Mouse (Mus musculus) liver, embryonic 12.5 days (tissue): Measurements from ENCODE around the gene Pkn1. TPM values are rescaled to one million over a fixed set of nuclear protein-coding genes. Genes with fewer than 3 reads are reported as not detected.

Experiments
- ATAC-seq: fragments of 200-750 bp; cut with Nextera tagmentation; 2 replicates; pipeline ENCODE4 v1.8.0; 2017; ENCODE audit warnings: moderate number of reproducible peaks, mild to moderate bottlenecking, moderate library complexity
- H3K27ac ChIP-seq: fragments of 300-500 bp; sonication (generic); 2 replicates; pipeline ENCODE4 v1.5.1; 2016; ENCODE audit warnings: mild to moderate bottlenecking
- H3K27me3 ChIP-seq: fragments of 300-500 bp; sonication (generic); replicated peaks from 2 replicates; pipeline ENCODE4 v1.6.1; 2016; ENCODE audit warnings: mild to moderate bottlenecking, moderate library complexity
- H3K36me3 ChIP-seq: fragments of 300-500 bp; sonication (generic); 2 replicates; pipeline ENCODE4 v1.6.1; 2016; ENCODE audit warnings: mild to moderate bottlenecking, moderate library complexity
- H3K4me1 ChIP-seq: fragments of 300-500 bp; sonication (generic); 2 replicates; pipeline ENCODE4 v1.6.1; 2016
- H3K4me2 ChIP-seq: fragments of 300-500 bp; sonication (generic); 2 replicates; pipeline ENCODE4 v1.6.1; 2016; ENCODE audit warnings: mild to moderate bottlenecking, moderate library complexity
- H3K4me3 ChIP-seq: fragments of 300-500 bp; sonication (generic); 2 replicates; pipeline ENCODE4 v1.5.1; 2016; ENCODE audit warnings: mild to moderate bottlenecking, moderate library complexity
- H3K9ac ChIP-seq: fragments of 300-500 bp; sonication (generic); 2 replicates; pipeline ENCODE4 v1.6.1; 2016; ENCODE audit warnings: mild to moderate bottlenecking, moderate library complexity
- H3K9me3 ChIP-seq: fragments of 300-500 bp; sonication (generic); replicated peaks from 2 replicates; pipeline ENCODE4 v1.6.1; 2016; ENCODE audit warnings: mild to moderate bottlenecking, moderate library complexity
- WGBS: fragments of 180-500 bp; shearing (Covaris S2); methylation state at CpG from one replicate; pipeline ENCODE4 v1.1.7; 2016; ENCODE audit not compliant: insufficient replicate concordance; 5-methylcytosine and 5-hydroxymethylcytosine counted together
- polyA plus RNA-seq: library from polyadenylated mRNA; unstranded; fragments of >200 nt; fragmentation: Nextera tagmentation; extraction: Ambion mirVana; gene quantifications from 2 replicates; pipeline ENCODE4 v1.2.1, GENCODE M21; 2016

Gene Pkn1
- polyA plus RNA-seq, 1 experiment from 2014 or later = 19.5 TPM

GRCm38 (mm10) chr8:83638856-83639255, 60.1 kb downstream of the Pkn1 start:
- ATAC-seq = no peak
- Histone ChIP-seq H3K4me1 (no peaks in the 10 kb centered on the region), H3K4me3 (no peak overlapping the region), H3K4me2 (no peak overlapping the region), H3K9ac (no peak overlapping the region), H3K36me3 (no peaks in the 10 kb centered on the region), H3K27ac (no peak overlapping the region), H3K9me3 (0 out of 2 replicates have a peak, but pooled peaks cover 4% of the 10 kb centered on the region), H3K27me3 (peaks cover 26% of the 10 kb centered on the region)
- WGBS = 57% methylated on average over 4 of the region's 4 CpGs

- Histone ChIP-seq H3K9ac (no peak overlapping the region), H3K36me3 (no peaks in the 10 kb centered on the region), H3K4me3 (no peak overlapping the region), H3K27me3 (no peaks in the 10 kb centered on the region), H3K4me2 (peak overlapping the region; percentile 22; the same call in 1 of the 2 replicates), H3K4me1 (peaks cover 16% of the 10 kb centered on the region), H3K27ac (peak overlapping the region; percentile 13), H3K9me3 (0 out of 2 replicates have a peak, but pooled peaks cover 4% of the 10 kb centered on the region)
- peak; percentile 88 for ATAC-seq
- WGBS = 58% methylated on average over 7 of the region's 7 CpGs
These were observed 66.8 kb downstream of the Pkn1 start for GRCm38 (mm10) chr8:83632083-83632707.

- peak; percentile 83 for ATAC-seq
- Histone ChIP-seq H3K4me1 (peaks cover 55% of the 10 kb centered on the region), H3K4me2 (peak overlapping the region; percentile 27), H3K27ac (peak overlapping the region; percentile 57), H3K4me3 (no peak overlapping the region), H3K9ac (no peak overlapping the region), H3K36me3 (no peaks in the 10 kb centered on the region), H3K27me3 (no peaks in the 10 kb centered on the region), H3K9me3 (no peaks in the 10 kb centered on the region)
- WGBS = 58% methylated on average over 6 of the region's 6 CpGs
These were observed 73.2 kb downstream of the Pkn1 start for GRCm38 (mm10) chr8:83625676-83626299.

- H3K27me3 ChIP-seq = no peaks in the 10 kb centered on the region
- H3K36me3 ChIP-seq = no peaks in the 10 kb centered on the region
- peaks cover 55% of the 10 kb centered on the region for H3K4me1 ChIP-seq
- no peak overlapping the region for H3K4me2 ChIP-seq
- H3K27ac ChIP-seq = 0 out of 2 replicates have a peak overlapping the region, but pooled peaks have one; percentile 53
- no peak overlapping the region for H3K4me3 ChIP-seq
- H3K9ac ChIP-seq = no peak overlapping the region
- H3K9me3 ChIP-seq = no peaks in the 10 kb centered on the region
- WGBS = 50% methylated on average over 3 of the region's 3 CpGs
- no peak for ATAC-seq
These were observed 74.2 kb downstream of the Pkn1 start for GRCm38 (mm10) chr8:83624739-83625138.

- Histone ChIP-seq H3K27me3 (no peaks in the 10 kb centered on the region), H3K4me3 (no peak overlapping the region), H3K36me3 (no peaks in the 10 kb centered on the region), H3K4me2 (peak overlapping the region; percentile 84), H3K9ac (peak overlapping the region; percentile 74), H3K4me1 (peaks cover 55% of the 10 kb centered on the region), H3K27ac (peak overlapping the region; percentile 73), H3K9me3 (no peaks in the 10 kb centered on the region)
- 50% methylated on average over 7 of the region's 7 CpGs for WGBS
- ATAC-seq = peak; percentile 54
These were observed 75.4 kb downstream of the Pkn1 start for GRCm38 (mm10) chr8:83623549-83623948.

GRCm38 (mm10) chr8:83622389-83622989, 76.5 kb downstream of the Pkn1 start:
- H3K9me3 ChIP-seq = no peaks in the 10 kb centered on the region
- H3K4me1 ChIP-seq = peaks cover 55% of the 10 kb centered on the region
- peak; percentile 85 for ATAC-seq
- peak overlapping the region; percentile 53 for H3K4me3 ChIP-seq
- H3K27me3 ChIP-seq = no peaks in the 10 kb centered on the region
- H3K36me3 ChIP-seq = no peaks in the 10 kb centered on the region
- peak overlapping the region; percentile 73 for H3K27ac ChIP-seq
- WGBS = 6% methylated on average over 23 of the region's 23 CpGs
- H3K4me2 ChIP-seq = peak overlapping the region; percentile 84
- H3K9ac ChIP-seq = peak overlapping the region; percentile 74

GRCm38 (mm10) chr8:83621691-83622388, 77.1 kb downstream of the Pkn1 start:
- Histone ChIP-seq H3K27ac (peak overlapping the region; percentile 73), H3K9ac (peak overlapping the region; percentile 74), H3K4me2 (peak overlapping the region; percentile 84), H3K4me1 (peaks cover 54% of the 10 kb centered on the region), H3K36me3 (no peaks in the 10 kb centered on the region), H3K4me3 (peak overlapping the region; percentile 53), H3K27me3 (no peaks in the 10 kb centered on the region), H3K9me3 (no peaks in the 10 kb centered on the region)
- no peak for ATAC-seq
- WGBS = 56% methylated on average over 15 of the region's 15 CpGs

- H3K4me2 ChIP-seq = no peak overlapping the region
- H3K9ac ChIP-seq = no peak overlapping the region
- H3K27me3 ChIP-seq = no peaks in the 10 kb centered on the region
- H3K36me3 ChIP-seq = no peaks in the 10 kb centered on the region
- H3K4me3 ChIP-seq = no peak overlapping the region
- 79% methylated on average over 9 of the region's 9 CpGs for WGBS
- H3K9me3 ChIP-seq = no peaks in the 10 kb centered on the region
- no peak for ATAC-seq
- H3K4me1 ChIP-seq = peaks cover 36% of the 10 kb centered on the region
- no peak overlapping the region for H3K27ac ChIP-seq
These were observed 79.3 kb downstream of the Pkn1 start for GRCm38 (mm10) chr8:83619568-83620285.

- WGBS = 96% methylated on average over 2 of the region's 2 CpGs
- H3K9ac ChIP-seq = no peak overlapping the region
- H3K9me3 ChIP-seq = no peaks in the 10 kb centered on the region
- H3K4me1 ChIP-seq = peaks cover 26% of the 10 kb centered on the region
- no peak overlapping the region for H3K27ac ChIP-seq
- ATAC-seq = no peak
- no peak overlapping the region for H3K4me3 ChIP-seq
- H3K4me2 ChIP-seq = no peak overlapping the region
- peaks cover 9% of the 10 kb centered on the region for H3K36me3 ChIP-seq
- H3K27me3 ChIP-seq = no peaks in the 10 kb centered on the region
These were observed 80.4 kb downstream of the Pkn1 start for GRCm38 (mm10) chr8:83618566-83618965.

GRCm38 (mm10) chr8:83617111-83617510, 81.9 kb downstream of the Pkn1 start:
- Histone ChIP-seq H3K4me2 (no peak overlapping the region), H3K9ac (no peak overlapping the region), H3K27ac (no peak overlapping the region), H3K4me3 (no peak overlapping the region), H3K27me3 (no peaks in the 10 kb centered on the region), H3K4me1 (peaks cover 14% of the 10 kb centered on the region), H3K36me3 (peaks cover 24% of the 10 kb centered on the region), H3K9me3 (no peaks in the 10 kb centered on the region)
- 79% methylated on average over 2 of the region's 2 CpGs for WGBS
- no peak for ATAC-seq

GRCm38 (mm10) chr8:83616625-83617024, 82.4 kb downstream of the Pkn1 start:
- no peak for ATAC-seq
- Histone ChIP-seq H3K4me1 (peaks cover 14% of the 10 kb centered on the region), H3K9ac (no peak overlapping the region), H3K4me3 (no peak overlapping the region), H3K36me3 (peaks cover 29% of the 10 kb centered on the region), H3K9me3 (no peaks in the 10 kb centered on the region), H3K27me3 (no peaks in the 10 kb centered on the region), H3K4me2 (no peak overlapping the region), H3K27ac (no peak overlapping the region)
